Mouse (Mus musculus) left cerebral cortex, postnatal 14 days (tissue): ENCODE measurements at regions not wholly inside any gene's neighbourhood (a gene's known extent, or its start where the extent isn't known, plus 50 kb on each side); places are given as distances from the start of the nearest gene placed in this dataset.
A peak's percentile ranks its signal among the peaks of the same experiment; 100 is the strongest.

Experiments
- DNase-seq, 2 experiments: peaks; one replicate each; pipeline ENCODE4 v3.0.0; 2021 to 2022; ENCODE audit warnings: low spot score in 2 of 2, mixed read lengths in 1 of 2
- intact Hi-C: fragments of 180-260 bp; cut with DNase I; formaldehyde crosslinking; loops from one replicate; pipeline ENCODE4 v1.15.1; 2025

DNA sequence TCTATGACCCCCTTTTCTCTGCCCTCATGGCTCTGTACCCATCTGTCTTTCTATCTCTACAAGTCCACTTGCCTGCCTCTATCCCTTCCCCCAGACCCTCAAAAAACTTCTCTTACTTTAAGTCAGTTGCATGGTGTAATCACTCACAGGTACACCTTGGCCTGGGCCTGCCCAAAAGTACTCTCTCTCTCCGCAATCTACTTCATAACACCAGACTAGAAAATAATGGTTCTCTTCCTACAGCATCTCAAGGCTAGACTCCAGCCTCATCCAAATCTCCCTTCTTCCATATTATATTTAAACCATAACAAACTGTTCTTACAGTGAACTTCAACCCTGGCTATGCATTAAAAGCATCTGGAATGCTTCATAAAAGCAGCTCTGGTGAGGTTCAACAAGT, 254.2 kb downstream of the Rps29 start:
- DNase-seq, result no peak
- intact Hi-C loops, result no loop called here

DNA sequence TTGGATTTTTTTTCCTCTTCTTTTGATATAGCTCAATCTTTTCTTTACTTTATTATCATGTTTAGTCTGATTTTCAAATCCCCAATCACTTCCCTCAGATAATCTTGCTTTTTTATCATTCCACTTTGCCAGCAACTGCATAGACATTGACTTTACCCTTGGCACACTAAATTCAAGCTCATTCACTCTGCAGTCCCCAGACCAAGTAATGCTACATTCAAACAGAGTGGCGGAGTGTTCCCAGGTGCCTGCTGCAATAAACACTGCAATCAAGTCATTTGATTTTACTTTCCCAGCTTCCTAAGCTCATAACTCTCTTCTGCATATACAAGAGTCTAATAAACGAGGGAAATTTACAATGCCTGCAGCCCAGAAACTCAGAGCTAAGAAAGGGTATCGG, 269.8 kb downstream of the Rps29 start:
- DNase-seq, result no peak
- intact Hi-C loops, result no loop called here

DNA sequence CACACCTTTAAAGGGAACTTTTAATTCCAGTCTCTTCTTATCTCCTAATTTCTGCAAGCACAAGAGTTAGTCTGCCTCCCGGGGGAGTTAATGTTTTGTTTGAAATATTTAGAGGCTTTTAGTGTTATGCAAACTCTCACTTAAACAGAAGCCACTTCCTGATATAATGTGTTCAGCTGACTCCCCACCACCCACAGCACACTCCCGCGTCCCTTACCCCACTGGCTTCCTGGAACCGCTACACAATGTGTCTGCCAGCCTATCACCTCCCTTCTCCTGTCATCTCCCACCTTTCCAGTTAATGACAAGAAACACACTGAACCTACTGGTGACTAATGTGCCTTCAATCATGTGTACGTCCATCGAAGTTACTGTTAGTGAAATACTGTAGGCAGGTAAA, 276.5 kb downstream of the Rps29 start:
- no peak for DNase-seq
- intact Hi-C loops, result no loop called here

DNA sequence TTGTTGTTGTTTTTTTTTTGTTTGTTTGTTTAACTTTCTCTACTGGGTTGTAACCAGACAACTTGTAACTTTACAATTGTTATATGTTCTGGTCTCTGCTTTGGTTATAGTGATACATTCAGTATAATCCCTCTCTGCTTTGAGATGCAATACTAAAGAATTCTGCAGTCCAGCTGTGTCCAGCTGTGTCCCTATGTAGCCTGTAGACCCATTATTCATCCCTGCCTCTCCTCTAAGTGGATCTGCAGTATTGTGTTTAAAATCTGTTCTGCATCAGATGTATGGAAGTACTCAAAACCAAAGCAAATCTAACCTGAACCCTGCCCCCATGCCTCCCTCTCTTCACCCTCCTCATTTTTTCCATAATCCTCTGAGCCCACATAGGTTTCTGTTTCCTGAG, 279.6 kb downstream of the Rps29 start:
- DNase-seq, result no peak
- intact Hi-C loops, result no loop called here

DNA sequence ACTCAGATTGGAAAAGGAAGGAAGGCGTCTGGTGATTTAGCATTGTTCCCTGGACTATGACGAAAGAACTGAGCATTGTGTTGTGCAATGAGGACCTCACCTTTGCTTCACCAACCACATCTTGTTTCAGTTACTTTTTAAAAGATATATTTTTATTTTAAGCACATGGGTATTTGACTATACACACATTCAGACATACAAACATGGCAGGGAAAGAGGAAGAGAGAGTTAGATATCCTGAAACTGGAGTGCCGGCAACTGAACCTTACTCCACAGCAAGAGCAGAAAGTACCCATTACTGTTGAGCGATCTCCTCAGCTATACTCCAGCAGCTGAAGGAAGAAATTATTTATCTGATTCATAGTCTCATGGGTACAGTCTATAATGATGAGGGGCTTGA, 287.7 kb downstream of the Rps29 start:
- intact Hi-C loops, result no loop called here
- no peak for DNase-seq

DNA sequence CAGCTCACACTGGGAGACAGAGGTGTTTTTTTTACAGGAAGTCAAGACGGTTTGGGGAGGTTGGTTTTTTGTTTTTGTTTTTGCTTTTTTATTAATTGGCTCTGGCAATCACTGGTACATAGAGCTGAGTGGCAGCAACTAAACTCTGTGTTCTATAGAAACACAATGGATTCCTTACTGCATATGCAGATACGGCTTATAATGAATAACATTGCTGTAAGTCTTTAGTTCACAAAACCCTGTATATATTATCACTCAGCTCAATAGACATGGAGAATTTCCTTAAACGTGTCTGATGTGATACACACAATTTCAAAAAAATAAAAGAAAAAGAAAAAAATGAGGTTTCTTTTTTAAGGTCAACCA, 296.0 kb downstream of the Rps29 start:
- intact Hi-C loops, result loop anchor here (5.0 kb wide), 1 partner anchor 1426 kb away; no protein-coding TSS in a partner anchor
- no peak for DNase-seq

DNA sequence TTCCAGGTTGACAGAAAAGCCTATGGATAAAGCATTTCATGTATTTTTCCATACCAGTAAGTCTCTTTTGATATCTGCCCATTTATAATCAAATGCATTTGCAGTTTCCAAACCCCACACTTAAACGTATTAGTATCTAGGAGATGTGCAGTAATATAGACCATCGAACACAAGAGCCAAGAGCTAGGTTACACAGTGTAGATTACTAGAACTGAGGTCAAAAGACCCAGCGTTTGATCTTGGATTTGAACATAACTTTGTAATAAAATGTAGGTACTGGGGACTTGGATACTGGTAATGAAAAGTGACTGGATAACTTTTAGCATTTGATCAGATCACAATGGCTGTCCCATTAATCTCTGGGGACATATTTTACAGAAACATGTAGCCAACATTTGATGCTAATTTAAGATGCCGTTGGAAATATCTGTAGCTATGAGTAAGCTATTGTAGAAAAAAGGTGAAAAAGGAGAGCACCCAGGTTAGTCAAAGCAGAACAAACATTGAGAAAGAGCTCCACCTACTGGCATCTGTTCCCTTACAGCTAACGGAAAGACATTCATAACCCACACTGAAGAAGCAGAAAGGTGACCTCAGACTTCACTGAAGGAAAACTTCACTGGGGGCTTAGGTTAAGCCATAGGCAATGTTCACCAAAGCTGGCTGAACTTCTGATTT, 296.5 kb downstream of the Rps29 start:
- intact Hi-C loops, result loop anchor here (5.0 kb wide), 1 partner anchor 1425 kb away; no protein-coding TSS in a partner anchor
- DNase-seq, result peak; percentile 69 to 75

DNA sequence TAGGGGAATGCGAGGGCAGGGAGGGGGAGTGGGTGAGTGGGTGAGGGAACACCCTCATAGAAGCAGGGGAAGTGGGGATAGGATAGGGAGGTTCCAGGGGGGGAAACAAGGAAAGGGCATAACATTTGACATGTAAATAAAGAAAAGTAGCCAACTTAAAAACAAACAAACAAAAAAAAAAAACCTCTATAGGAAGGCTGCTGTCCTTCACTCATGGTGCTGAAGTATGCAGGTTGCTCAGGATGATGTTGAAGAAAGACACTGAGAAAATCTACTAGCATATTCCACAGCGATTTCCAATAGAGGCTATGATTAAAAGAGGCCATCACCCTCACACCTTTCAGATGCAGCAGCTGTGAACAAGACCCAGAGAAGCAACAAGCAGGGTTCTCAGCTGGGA, 298.7 kb downstream of the Rps29 start:
- intact Hi-C loops, result loop anchor here (5.0 kb wide), 1 partner anchor 1423 kb away; no protein-coding TSS in a partner anchor

DNA sequence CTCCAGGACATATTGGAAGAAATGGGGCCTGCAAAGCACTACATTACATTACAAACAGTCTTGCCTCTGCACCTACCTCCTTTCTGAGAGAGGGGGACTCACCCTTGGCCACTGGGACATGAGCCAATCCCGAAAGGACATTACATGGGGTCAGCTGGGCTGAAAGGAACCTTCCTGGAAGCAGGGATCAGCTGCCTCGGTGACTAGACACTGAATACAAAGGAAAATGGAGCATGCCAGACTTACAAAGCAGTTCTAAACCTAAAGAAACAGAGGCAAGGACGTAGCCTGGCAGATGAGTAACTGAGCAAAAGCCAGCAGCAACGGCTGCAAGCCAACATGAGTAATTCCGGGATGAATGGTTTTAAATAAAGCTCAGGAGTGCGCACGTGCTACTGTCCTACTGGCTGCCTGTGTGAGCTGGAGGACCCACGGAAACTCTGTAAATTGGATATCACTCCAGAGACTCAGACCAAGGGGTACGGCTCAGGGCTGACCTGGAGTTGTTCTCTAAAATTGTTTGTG, 309.3 kb downstream of the Rps29 start:
- intact Hi-C loops, result no loop called here
- DNase-seq, result peak; percentile 15 to 25

More for the DNA sequence above, 298.7 kb downstream of the Rps29 start:
- no peak for DNase-seq

DNA sequence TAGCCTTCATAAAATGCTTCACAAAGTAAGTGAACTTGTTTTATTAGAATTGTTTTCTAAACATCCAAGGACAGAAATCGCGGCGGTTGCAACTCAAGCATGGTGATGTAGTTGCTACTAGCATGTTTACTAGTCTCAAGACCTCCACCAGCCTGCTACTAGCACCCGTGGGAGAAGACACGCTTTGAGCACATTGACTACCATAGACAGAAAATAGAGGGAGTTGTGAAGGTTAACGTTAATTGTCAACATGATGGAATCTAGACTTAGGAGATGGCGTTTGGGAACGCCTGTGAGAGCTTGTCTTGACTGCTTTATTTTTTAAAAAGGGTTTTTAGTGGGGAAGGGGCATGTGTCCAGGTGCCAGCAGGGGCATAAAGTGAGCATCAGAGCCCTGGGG, 318.2 kb downstream of the Rps29 start:
- intact Hi-C loops, result no loop called here
- DNase-seq, result no peak

DNA sequence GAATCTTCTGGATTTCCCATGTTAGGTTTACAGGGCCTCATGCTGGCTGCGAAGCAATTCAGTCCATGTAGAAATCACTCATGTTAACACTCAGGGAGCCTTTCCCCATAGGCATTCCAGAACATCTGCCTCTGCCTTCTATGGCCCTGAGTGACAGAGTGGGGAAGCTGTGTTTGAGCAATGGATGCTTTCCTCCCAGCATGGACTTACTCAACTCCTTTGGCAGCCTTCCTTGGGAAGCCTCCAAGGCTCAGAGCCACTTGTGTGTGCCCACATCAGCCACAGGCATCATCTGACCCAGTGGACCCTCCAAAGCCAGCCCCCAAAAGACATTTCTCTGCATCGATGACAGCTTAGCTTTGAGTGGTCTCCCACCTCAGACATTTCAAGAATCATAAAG, 318.8 kb downstream of the Rps29 start:
- DNase-seq, result no peak
- intact Hi-C loops, result no loop called here

DNA sequence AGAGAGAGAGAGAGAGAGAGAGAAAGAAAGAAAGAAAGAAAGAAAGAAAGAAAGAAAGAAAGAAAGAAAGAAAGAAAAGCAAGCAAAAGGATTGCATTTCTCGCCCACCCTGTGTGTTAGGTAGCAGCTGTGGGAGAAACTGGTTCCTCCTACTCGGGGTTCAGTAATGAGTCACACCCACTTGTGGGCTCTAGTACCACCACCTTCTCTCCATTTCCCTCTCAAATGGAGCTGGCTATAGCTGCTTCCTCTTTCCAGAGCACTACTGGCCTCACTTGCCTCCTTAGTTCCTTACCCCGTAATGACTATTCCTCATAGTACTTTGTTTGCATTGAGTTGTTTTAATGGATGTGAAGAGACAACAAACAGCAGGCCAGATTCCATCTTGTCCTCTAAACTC, 323.0 kb downstream of the Rps29 start:
- DNase-seq, result no peak
- intact Hi-C loops, result no loop called here

DNA sequence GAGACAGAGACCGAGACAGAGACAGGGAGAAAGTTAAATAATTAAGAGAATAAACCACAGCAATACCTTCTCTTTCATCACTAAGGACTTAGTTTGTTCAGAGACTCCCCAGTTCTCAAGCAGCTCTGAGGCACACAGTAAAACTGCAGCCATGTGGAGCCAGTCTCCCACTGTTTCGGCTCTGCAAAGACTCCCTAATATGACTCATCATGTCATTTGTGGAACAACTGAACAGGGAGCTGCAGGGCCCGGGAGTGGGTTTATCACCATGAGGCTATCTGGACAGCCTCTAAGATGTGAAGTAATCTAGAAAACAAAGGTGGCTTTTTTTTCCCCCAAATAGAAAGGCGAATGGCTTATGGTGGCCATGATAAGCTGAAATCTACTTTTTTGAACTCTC, 325.1 kb downstream of the Rps29 start:
- DNase-seq, result no peak
- intact Hi-C loops, result no loop called here

DNA sequence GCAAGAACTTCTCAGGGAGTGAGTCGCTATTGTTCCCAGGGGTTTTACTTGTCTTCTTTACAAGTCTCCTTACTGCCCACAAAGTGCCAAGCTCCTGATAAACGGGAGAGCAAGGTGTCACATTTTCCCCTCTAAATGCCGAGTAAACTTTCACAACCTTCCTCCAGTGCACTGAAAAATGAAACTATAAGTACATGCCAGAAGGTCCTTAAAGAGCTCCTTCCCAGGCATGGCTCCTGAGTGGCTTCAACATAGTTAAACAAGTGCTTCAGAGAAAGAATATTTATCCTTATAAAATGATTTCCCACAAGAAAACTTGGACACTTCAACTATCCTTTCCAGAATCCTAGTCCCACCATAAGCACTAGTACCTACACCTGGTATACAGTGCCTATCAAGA, 329.6 kb downstream of the Rps29 start:
- intact Hi-C loops, result no loop called here
- DNase-seq, result no peak

DNA sequence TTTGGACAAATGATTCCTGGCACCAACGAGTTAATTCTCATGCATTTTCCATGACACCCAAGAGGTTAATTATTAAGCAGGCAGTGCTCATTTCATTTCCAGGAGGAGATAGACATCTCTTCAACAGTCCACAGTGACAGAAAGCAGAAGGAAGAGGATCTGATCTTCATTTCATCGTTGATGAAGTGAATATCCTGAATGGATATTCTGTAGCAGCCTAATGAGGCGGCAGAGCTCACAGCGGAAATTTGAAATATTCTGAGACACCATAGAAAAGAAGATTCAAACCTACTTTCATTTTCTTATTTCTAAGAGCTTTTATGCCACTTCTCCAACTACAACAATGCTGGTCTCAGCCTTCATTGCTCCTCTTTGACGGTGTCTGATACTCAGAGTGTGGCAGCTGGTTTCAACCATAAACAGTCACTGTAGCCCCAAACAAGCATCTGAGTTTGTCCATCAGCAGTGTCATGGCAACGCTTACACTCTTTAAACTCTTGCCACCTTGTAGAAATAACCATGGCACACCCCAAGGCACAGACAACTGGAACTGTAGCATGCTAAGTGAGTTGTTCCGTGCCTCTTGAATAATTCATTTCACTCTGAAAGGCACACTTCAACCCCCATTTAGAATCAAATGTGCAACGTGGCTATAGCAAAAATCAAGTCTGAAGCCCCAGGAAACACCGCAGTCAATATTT, 331.3 kb downstream of the Rps29 start:
- DNase-seq, result no peak
- intact Hi-C loops, result no loop called here

DNA sequence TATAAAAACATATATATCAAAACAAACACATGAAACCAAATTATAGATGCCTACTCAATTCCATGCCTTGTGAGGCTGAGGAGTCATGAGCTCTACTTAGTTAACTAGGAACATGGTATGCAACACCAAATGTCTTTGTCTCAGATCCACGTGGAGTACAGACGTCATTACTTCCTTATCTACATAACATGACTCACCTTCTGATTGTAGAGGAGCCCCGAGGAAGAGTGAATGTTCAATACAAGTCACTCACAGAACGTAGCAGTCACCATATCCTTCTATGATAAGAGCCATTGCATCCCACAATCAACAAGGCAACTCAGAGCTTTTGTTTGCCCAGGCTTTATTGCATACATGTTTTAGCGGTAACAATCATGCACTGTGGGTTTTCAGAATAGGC, 364.6 kb downstream of the Rps29 start:
- intact Hi-C loops, result no loop called here
- DNase-seq, result no peak

DNA sequence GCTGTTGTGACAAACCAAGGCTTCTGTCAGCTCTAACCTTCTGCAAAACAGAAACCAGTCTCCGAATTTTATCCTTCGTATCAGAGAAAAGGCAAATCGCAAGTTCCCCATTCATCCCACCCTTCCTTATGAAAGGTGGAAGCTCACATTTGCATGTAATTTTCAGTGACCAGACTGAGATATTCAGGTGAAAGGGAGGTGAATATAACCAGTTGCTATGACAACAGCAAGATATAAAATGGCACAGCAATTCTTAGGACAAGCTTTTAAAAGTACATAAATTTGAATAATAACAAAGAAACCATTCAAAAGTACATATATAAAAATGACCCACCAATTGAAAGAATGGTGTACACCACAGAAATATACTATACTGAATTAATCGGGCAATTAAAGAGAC, 375.4 kb downstream of the Rps29 start:
- intact Hi-C loops, result no loop called here
- DNase-seq, result no peak

DNA sequence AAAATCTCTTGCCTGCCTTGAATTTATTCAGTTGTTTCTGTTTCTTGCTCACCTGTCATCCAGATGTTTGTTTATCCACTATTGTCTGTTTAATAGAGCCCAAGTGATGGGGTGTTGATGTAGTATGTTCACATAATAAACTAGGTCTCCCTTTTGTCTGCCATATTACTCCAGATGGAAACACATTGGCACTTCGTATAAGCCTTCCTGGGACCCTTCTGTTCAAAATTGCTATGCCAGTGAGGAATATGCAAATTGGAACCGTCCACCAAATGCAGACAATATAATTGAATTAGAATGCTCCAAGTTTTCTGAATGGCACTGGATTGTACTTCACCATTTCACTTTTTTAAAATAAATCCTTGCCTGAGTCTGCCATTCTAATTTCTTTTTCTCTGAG, 383.5 kb downstream of the Rps29 start:
- DNase-seq, result no peak
- intact Hi-C loops, result no loop called here

DNA sequence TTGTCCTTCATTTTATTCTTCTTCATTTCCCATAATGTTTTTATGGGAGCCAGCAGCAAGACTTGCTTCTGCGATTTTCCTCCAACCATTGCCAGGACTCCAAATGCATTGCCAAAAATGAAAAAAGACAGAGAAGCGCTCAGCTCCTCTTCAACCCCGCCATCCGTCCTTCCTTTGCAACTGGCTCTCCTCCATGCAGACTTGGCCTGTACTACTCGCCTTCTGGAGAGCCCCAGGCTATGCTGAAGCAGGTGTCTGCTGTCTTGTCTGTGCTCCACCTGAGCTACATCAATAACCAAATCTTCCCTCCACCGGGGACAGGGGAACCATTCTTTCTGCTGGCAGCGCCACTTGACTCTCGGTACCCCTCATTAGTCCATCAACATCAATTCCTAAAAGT, 384.2 kb downstream of the Rps29 start:
- no peak for DNase-seq
- intact Hi-C loops, result no loop called here

DNA sequence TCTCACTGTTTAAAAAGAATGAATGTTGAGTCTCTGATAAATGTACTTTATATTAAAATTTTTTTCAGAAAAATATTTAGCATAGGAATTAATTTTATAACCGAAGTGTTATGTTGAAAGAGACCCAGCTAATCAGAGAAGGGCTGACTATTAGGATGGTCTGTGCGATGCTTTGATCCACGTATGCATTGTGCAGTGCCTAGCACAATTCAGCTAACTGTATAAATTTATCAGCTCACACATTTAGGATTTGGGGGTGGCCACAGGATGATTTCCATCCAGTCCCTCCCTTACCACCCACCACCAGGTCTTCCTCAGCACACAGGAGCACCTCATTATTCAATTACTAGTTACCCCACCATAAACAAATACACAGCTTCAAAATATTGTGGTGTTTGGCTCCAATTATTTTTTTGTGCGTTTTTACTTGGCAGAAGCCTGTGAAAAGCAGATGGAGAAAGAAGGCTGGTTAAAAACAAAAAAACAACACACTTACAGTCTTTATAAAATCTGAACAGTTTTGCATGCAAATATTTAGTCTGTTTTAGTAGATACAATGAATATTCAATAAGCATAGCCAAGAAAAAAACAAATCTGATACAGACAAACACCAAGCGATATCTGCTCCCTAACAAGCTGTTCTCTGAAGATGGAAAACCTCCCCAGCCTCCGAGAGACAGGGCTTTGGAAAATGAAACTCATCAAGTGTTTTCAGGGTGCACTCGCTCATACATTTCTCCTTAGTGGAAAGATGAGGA, 400.5 kb downstream of the Rps29 start:
- no peak for DNase-seq
- intact Hi-C loops, result no loop called here
